Mouse (Mus musculus) megakaryocyte, embryonic 14.5 days (primary cell): ENCODE measurements around the gene Mtmr11. TPM values are rescaled to one million over a fixed set of nuclear protein-coding genes. Genes with fewer than 3 reads are reported as not detected.
"Not testable (repeated sequence)": the region's sequence is repeated elsewhere in the genome, so short reads cannot be mapped to it uniquely, and the experiment has no call there.

Experiments used
- H3K27me3 ChIP-seq: replicated peaks from 2 replicates; pipeline ENCODE3; 2012; ENCODE audit warnings: inconsistent platforms
- H3K36me3 ChIP-seq: replicated peaks from 2 replicates; pipeline ENCODE3; 2012; ENCODE audit warnings: low read length, inconsistent platforms, mixed read lengths
- H3K4me1 ChIP-seq: 2 replicates; pipeline ENCODE4 v1.6.1; 2012; ENCODE audit warnings: inconsistent platforms
- H3K4me3 ChIP-seq: replicated peaks from 2 replicates; pipeline ENCODE3; 2012; ENCODE audit warnings: moderate library complexity, mild to moderate bottlenecking, inconsistent platforms
- H3K9me3 ChIP-seq: 2 replicates; pipeline ENCODE4 v1.6.1; 2012; ENCODE audit warnings: inconsistent platforms
- FLI1 ChIP-seq: IDR thresholded peaks from 2 replicates; pipeline ENCODE4 v1.6.1; 2012; ENCODE audit warnings: low read length, inconsistent platforms, mixed read lengths
- GATA1 ChIP-seq: IDR thresholded peaks from 3 replicates; pipeline ENCODE4 v1.6.1; 2012; ENCODE audit warnings: mixed read lengths, low read length, inconsistent platforms, borderline replicate concordance
- polyA plus RNA-seq: library from polyadenylated mRNA; stranded (reverse); fragments of >175 nt; gene quantifications from 2 replicates; pipeline ENCODE4 v1.2.3, GENCODE M21; 2012; ENCODE audit warnings: low replicate concordance; ENCODE audit not compliant: insufficient read depth

Mtmr11 gene
- polyA plus RNA-seq, 1 experiment = 0.57 TPM

DNA sequence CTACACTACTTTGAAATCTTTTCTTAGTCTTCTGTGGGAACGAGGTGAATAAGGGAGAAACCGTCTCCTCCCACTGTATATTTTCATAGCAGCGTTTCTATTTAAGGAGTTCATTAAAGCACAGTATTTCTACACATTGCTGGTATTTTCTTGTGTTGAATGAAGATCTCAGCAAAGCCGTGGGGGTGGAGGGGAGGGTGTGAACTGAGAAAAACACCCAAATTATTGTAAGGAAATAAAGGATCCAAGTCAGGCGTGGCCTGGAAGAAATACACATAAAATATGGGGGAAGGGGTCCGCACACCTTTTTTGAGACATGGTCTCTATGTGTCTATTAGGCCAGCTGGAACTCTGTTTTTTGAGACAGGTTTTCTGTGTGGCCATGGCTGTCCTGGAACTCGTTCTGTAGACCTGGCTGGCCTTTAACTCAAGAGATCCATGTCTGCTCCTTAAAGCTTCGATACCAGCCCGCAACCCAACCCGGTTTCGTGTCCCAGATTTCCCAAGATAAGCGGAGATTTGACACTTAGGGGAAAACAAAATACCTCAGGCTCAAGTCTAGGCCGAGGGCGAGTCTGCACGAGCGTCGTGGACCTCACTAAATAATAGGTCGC, 9.9 kb downstream of the Mtmr11 start:
- peaks cover 65% of the 10 kb centered on the region for H3K36me3 ChIP-seq
- peaks cover 73% of the 10 kb centered on the region for H3K4me1 ChIP-seq
- H3K27me3 ChIP-seq = no peaks in the 10 kb centered on the region
- H3K9me3 ChIP-seq = no peaks in the 10 kb centered on the region
- peak overlapping the region; percentile 95 for H3K4me3 ChIP-seq
- TF ChIP-seq FLI1 = no peak
- no peak for TF ChIP-seq GATA1

GRCm38 (mm10) chr3:96172197-96173178, 10.7 kb downstream of the Mtmr11 start, which contains the start of gene Sf3b4:
Gene Sf3b4 (plus strand): TSS chr3:96172332.
- Histone ChIP-seq H3K27me3 (no peaks in the 10 kb centered on the region), H3K9me3 (no peaks in the 10 kb centered on the region), H3K4me1 (peaks cover 73% of the 10 kb centered on the region), H3K36me3 (peaks cover 71% of the 10 kb centered on the region), H3K4me3 (peak within 1 kb of the TSS; percentile 95)
- TF ChIP-seq FLI1 (no peak), GATA1 (no peak)

DNA sequence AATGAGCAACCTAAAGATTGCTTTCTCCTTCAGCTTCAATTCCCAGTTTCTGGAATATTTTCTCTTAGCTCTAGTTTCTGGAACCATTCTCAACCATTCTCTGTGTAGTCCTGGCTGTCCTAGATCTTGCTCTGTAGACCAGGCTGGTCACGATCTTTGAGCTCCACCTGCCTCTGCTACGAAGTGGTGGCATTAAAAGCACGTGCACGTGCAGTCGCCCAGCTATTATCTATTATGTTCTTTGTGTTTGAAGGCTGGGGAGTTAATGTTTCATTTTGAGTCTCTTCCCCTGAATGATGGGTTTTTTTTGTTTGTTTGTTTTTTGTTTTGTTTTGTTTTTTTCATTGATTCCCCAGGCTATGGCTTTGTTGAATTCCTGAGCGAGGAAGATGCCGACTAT, 11.4 kb downstream of the Mtmr11 start:
- H3K9me3 ChIP-seq = no peaks in the 10 kb centered on the region
- H3K4me3 ChIP-seq = peak overlapping the region; percentile 95
- H3K36me3 ChIP-seq = peaks cover 71% of the 10 kb centered on the region
- TF ChIP-seq GATA1 (no peak), FLI1 (no peak)
- peaks cover 71% of the 10 kb centered on the region for H3K4me1 ChIP-seq
- no peaks in the 10 kb centered on the region for H3K27me3 ChIP-seq

GRCm38 (mm10) chr3:96174042-96174441, 12.2 kb downstream of the Mtmr11 start:
- not testable (repeated sequence) for H3K9me3 ChIP-seq, H3K27me3 ChIP-seq
- Histone ChIP-seq H3K4me1 (peaks cover 64% of the 10 kb centered on the region), H3K4me3 (peak overlapping the region; percentile 83), H3K36me3 (peaks cover 70% of the 10 kb centered on the region)

GRCm38 (mm10) chr3:96175251-96175650, 13.4 kb downstream of the Mtmr11 start:
- Histone ChIP-seq H3K4me3 (peak overlapping the region; percentile 14), H3K27me3 (no peaks in the 10 kb centered on the region), H3K4me1 (peaks cover 63% of the 10 kb centered on the region), H3K36me3 (peaks cover 62% of the 10 kb centered on the region), H3K9me3 (no peaks in the 10 kb centered on the region)
- TF ChIP-seq GATA1 (no peak), FLI1 (no peak)

DNA sequence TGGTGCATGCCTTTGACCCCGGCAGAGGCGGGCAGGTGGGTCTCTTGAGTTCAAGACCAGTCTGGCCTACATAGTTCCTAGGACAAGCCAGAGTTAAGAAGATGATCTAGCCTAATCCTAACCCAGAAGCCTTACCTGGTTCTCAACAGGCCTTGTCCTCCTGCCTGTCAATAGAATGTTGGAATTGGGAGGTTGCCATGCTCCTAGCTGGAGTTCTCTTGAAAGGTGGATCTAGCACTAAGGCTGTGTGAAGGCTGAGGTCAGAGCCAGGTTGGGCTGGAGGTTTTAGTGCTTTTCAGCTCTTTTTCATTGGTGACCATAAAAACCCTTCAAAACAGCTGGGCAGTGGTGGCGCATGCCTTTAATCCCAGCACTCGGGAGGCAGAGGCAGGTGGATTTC, 16.6 kb downstream of the Mtmr11 start:
- Histone ChIP-seq H3K36me3 (peaks cover 50% of the 10 kb centered on the region), H3K27me3 (no peaks in the 10 kb centered on the region), H3K4me3 (no peak overlapping the region), H3K4me1 (peaks cover 72% of the 10 kb centered on the region), H3K9me3 (no peaks in the 10 kb centered on the region)
- TF ChIP-seq GATA1 (no peak), FLI1 (no peak)

DNA sequence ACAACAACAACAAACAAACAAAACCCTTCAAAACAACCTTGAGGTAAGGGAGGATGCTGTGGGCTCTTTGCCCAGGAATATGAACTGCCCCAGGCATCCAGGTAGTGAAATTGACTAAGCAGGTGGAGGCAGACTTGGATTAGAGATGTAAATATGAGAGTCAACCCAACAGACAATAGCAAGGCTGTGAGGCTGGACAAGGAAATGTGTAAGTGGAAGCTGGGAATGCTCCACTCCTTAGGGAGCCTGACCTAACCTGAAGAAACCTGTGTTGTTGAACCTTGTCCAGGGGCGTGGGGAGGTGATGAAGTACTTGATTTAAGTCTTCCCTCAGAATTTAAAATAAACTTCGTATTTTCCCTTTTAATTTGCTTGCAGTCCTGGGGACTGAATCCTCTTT, 17.1 kb downstream of the Mtmr11 start:
- no peaks in the 10 kb centered on the region for H3K27me3 ChIP-seq
- TF ChIP-seq GATA1 (no peak), FLI1 (no peak)
- H3K9me3 ChIP-seq = no peaks in the 10 kb centered on the region
- peaks cover 49% of the 10 kb centered on the region for H3K36me3 ChIP-seq
- H3K4me3 ChIP-seq = no peak overlapping the region
- H3K4me1 ChIP-seq = peaks cover 72% of the 10 kb centered on the region

DNA sequence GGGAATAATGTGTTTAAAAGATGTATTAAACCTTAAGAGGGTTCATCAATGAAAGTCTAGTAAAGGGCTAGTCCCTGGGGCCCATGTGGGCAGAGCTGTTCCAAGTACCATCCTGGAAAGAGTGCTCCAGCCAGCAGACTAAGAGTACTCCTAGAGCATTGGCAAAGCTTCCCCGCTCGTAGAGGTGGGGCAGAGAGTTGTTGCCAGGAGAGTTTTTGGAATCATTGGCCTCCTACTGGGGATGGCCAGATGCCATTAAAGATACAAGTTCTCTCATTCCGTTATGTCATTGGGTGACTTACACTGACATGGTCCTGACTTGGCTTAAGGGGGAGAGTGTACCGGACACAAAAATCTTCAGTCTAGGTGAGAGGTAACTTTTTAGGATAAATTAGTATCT, 17.7 kb downstream of the Mtmr11 start:
- Histone ChIP-seq H3K36me3 (peaks cover 43% of the 10 kb centered on the region), H3K9me3 (no peaks in the 10 kb centered on the region), H3K27me3 (no peaks in the 10 kb centered on the region), H3K4me1 (peaks cover 71% of the 10 kb centered on the region), H3K4me3 (no peak overlapping the region)
- no peak for TF ChIP-seq FLI1
- TF ChIP-seq GATA1 = no peak

DNA sequence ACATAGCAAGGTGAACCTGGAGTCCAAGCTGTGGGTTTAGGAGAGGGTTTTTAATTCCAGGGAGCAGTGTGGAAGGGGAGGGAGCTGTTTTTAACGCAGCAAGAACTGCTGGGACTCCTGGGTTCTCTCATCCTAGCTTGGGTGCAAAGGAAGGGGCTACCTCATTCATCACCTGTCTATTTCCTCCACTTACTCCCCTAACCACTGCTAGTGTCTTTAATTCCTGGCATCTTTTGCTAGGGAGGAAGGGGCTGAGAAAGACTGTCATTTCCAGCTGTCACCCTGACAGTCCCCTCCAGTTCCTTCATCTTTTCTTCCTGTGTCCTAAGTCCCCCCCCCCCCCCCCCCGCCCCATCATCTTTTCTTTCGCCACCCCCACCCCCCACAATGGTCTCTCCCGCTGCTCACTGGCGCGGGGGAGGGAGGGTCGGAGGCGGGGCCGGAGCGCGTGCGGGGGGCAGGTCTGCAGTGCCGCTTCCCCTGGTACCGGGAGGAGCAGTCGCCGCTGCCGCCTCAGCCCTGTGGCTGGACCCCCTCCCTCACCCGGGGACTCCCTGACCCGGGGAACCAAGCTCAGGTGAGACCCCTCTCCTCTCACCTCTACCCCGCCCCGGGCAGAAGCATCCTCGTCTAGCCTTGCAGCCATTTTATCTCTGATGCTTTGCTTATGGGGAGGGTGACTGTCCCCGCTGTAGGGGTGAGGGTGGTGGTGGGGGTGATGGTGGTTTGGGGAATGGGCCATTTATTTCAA, 19.1 kb downstream of the Mtmr11 start, which contains the start of gene Sv2a:
Gene Sv2a, plus strand, starts transcription at position 425 of the 751 bp plus-strand sequence.
- TF ChIP-seq FLI1 = no peak
- no peak for TF ChIP-seq GATA1
- no peaks in the 10 kb centered on the region for H3K9me3 ChIP-seq
- peaks cover 61% of the 10 kb centered on the region for H3K4me1 ChIP-seq
- H3K4me3 ChIP-seq = peak within 1 kb of the TSS; percentile 92
- H3K27me3 ChIP-seq = peaks cover 4% of the 10 kb centered on the region
- H3K36me3 ChIP-seq = peaks cover 31% of the 10 kb centered on the region
